Mouse (Mus musculus): ENCODE data around the gene Adam1b.

DNA sequence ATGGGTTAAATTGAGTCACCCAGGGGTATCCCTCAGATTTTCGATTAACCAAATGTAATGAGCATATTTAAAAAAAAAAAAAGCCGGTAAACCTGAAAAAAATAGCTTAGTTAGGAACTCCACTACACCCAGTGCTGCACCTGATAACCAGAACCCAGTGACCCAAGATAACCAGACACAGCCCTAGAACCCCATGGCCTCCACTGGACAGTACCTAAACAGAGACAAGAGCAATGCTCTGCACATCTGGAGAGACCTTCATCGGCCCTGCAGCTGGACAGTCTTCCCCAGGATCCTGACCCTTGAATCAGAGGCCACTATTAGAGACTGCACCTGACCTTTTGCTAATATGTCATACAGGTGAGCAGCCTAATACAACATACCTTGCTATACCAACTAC, 43.8 kb upstream of the Adam1b start:
- TF ChIP-seq CTCF (IDR thresholded peaks at IDR 0.05; ENCODE audit: control insufficient read depth, insufficient read depth, insufficient read length) (no peak), CEBPB (IDR thresholded peaks at IDR 0.05; ENCODE audit: low read depth) (no peak)
